Mouse (Mus musculus): ENCODE measurements around the gene Map3k15. TPM values are rescaled to one million over a fixed set of nuclear protein-coding genes. Genes with fewer than 3 reads are reported as not detected.

The Map3k15 gene
- polyA plus RNA-seq, 2 experiments from 2014 or later: 0.71 to 1.0 TPM

GRCm38 (mm10) chrX:160135719-160136118, 147.5 kb downstream of the Map3k15 start:
- ATAC-seq: peak; percentile 2

GRCm38 (mm10) chrX:160136153-160136552, 147.9 kb downstream of the Map3k15 start:
- ATAC-seq: peak; percentile 59

- peak; percentile 0 for ATAC-seq
Measured at GRCm38 (mm10) chrX:160137177-160137860, 149.1 kb downstream of the Map3k15 start.

GRCm38 (mm10) chrX:160137861-160138717, 149.9 kb downstream of the Map3k15 start, which contains the start of gene Pdha1:
Pdha1 (minus strand) TSS chrX:160138413.
- peak; percentile 86 for ATAC-seq

- ATAC-seq: no peak
Measured at GRCm38 (mm10) chrX:160146806-160147205, 158.6 kb downstream of the Map3k15 start.

GRCm38 (mm10) chrX:160147406-160147805, 159.2 kb downstream of the Map3k15 start:
- no peak for ATAC-seq

GRCm38 (mm10) chrX:160148859-160149258, 160.6 kb downstream of the Map3k15 start:
- no peak for ATAC-seq

GRCm38 (mm10) chrX:160153147-160153815, 165.0 kb downstream of the Map3k15 start:
- no peak for ATAC-seq

GRCm38 (mm10) chrX:160164259-160164658, 176.0 kb downstream of the Map3k15 start:
- ATAC-seq: no peak

GRCm38 (mm10) chrX:160166246-160166985, 178.2 kb downstream of the Map3k15 start:
- no peak for ATAC-seq

- peak; percentile 54 for ATAC-seq
Measured at GRCm38 (mm10) chrX:160170150-160170549, 181.9 kb downstream of the Map3k15 start.

Other genes starting within 250 kb of the Map3k15 start
- gene Pdha1, start 150.0 kb downstream of the Map3k15 start, polyA plus RNA-seq (2017; shearing (Covaris generic)): 100 to 1,000 TPM; 168 to 176 TPM